Mouse (Mus musculus): Measurements from ENCODE around the gene Zpbp2. TPM values are rescaled to one million over a fixed set of nuclear protein-coding genes. Genes with fewer than 3 reads are reported as not detected.
"Not testable (repeated sequence)": the region's sequence is repeated elsewhere in the genome, so short reads cannot be mapped to it uniquely, and the experiment has no call there.

The Zpbp2 gene
- polyA plus RNA-seq, 1 experiment from 2014 or later = 0.17 TPM

DNA sequence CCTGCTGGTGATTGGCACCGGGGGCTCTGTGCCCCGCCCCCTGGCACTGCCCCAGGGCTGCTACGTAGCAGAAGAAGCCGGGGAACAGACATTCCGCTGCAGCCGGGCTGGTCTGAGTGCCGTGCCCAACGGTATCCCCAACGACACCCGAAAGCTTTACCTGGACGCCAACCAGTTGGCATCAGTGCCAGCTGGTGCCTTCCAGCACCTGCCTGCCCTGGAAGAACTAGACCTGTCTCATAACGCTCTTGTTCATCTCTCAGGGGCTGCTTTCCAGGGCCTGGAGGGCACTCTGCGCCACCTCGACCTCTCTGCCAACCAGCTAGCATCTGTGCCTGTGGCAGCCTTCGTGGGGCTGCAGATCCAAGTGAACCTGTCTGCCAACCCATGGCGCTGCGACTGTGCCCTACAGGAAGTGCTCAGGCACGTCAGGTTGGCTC is 48.0 kb downstream of the Zpbp2 start:
- Histone ChIP-seq H3K27ac (no peak overlapping the region), H3K9me3 (replicated peaks) (no peaks in the 10 kb centered on the region), H3K27me3 (peaks cover 43% of the 10 kb centered on the region), H3K9ac (no peak overlapping the region), H3K4me2 (replicated peaks) (no peak overlapping the region), H3K4me1 (peaks cover 7% of the 10 kb centered on the region), H3K4me3 (no peak overlapping the region), H3K36me3 (no peaks in the 10 kb centered on the region)
- 65% methylated on average over 18 of the region's 18 CpGs for WGBS
- no peak for ATAC-seq (ENCODE audit: low FRiP score)

DNA sequence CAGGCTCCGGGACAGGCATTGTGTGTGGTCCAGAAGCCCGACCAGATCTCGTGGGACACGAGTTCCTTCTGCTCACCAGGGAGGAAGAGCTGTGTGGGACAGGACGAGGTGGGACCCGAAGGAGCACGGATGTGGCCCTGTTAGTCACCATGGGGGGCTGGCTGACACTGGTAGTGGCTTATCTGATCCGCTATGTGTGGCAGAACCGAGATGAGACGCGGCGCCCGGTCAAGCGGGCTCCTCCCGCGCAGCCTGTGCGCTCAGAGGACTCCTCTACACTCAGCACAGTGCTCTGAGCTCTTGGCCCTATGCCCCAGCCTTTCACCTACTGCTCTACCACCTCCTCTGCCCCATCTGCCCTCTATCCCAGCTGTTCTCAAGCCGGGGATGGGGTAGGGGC is 48.4 kb downstream of the Zpbp2 start:
- Histone ChIP-seq H3K9ac (no peak overlapping the region), H3K36me3 (no peaks in the 10 kb centered on the region), H3K4me1 (peaks cover 7% of the 10 kb centered on the region), H3K9me3 (replicated peaks) (no peaks in the 10 kb centered on the region), H3K27me3 (peaks cover 43% of the 10 kb centered on the region), H3K27ac (no peak overlapping the region), H3K4me3 (no peak overlapping the region), H3K4me2 (replicated peaks) (no peak overlapping the region)
- WGBS = 46% methylated on average over 18 of the region's 18 CpGs
- no peak for ATAC-seq (ENCODE audit: low FRiP score)

DNA sequence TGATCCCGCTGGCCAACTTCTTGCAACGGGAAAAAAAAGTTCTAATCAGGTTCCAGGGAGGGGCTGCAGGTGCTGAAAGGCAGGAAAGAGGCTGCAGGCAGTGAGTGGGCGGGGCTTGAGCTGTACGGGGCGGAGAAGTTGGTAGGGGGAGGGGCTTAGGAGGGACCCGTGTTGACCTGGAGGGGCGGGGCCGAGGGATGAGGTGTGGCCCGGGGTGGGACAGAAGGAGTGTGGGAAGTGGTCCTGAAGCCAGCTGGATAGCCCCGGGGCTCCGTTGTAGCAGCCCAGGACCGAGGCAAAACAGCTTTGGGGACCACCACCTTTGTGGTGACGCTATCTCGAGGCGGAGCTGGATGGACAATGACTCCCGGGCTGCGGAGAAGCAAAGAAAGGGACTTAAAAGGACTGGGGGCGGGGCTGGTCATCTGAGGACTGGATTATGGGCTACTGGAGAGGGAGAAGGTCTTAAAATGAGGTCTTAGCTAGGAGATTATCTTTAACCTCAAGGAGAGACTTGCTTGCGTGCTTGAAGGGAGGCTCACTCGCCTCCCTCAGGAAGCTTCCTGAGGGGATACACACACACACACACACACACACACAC is 51.3 kb downstream of the Zpbp2 start:
- Histone ChIP-seq H3K9ac (0 out of 2 replicates have a peak overlapping the region, but pooled peaks have one; percentile 23), H3K4me3 (peak overlapping the region; percentile 29), H3K9me3 (replicated peaks) (no peaks in the 10 kb centered on the region), H3K4me2 (replicated peaks) (peak overlapping the region; percentile 47), H3K4me1 (peaks cover 7% of the 10 kb centered on the region), H3K27me3 (peaks cover 43% of the 10 kb centered on the region), H3K36me3 (no peaks in the 10 kb centered on the region), H3K27ac (no peak overlapping the region)
- 3% methylated on average over 19 of the region's 20 CpGs for WGBS
- no peak for ATAC-seq (ENCODE audit: low FRiP score)

DNA sequence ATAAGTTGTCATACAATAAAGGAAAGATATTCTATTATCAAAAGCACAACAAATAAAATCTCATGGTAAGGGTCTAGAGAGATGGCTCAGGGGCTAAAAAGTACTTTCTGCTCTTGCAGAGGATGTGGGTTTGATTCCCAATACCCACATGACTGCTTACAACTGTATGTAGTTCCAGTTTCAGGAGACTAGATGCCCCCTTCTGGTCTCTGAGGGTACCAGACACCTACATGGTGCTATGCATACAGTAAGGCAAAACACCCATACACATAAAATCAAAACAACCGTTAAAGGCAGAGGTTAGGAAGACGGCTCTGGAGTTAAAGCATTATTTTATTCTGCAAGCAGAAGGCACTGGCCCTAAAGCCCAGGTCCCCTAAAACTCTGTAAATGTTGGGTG is 53.1 kb downstream of the Zpbp2 start:
- no peaks in the 10 kb centered on the region for H3K36me3 ChIP-seq
- H3K9ac ChIP-seq = no peak overlapping the region
- H3K4me1 ChIP-seq = peaks cover 7% of the 10 kb centered on the region
- no peak overlapping the region for H3K27ac ChIP-seq
- H3K4me3 ChIP-seq = no peak overlapping the region
- H3K27me3 ChIP-seq = peaks cover 34% of the 10 kb centered on the region
- no peak for ATAC-seq (ENCODE audit: low FRiP score)
- no peak overlapping the region for H3K4me2 ChIP-seq (replicated peaks)
- H3K9me3 ChIP-seq (replicated peaks) = no peaks in the 10 kb centered on the region
- 81% methylated on average over 2 of the region's 2 CpGs for WGBS

DNA sequence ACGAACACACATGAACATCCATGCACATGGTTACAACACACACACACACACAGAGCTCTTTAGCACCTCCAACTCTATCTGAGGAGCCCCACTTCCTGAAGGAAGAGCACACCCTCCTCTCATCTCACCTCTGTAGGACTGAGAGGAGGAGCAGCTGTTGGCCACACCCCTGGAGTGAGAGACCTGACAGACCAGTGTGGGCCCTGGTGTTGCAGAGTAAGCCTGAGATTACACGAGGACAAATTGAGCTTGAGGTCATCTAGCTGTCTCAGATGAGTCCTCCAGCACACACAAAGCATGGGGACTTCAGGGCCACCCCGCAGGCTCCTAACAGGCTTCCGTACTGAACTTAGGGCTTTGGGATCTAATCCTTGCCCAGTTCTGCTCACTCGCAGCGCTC is 54.0 kb downstream of the Zpbp2 start:
- H3K4me3 ChIP-seq; H3K4me2 ChIP-seq (replicated peaks); ATAC-seq (ENCODE audit: low FRiP score); H3K9me3 ChIP-seq (replicated peaks); H3K4me1 ChIP-seq; H3K36me3 ChIP-seq; H3K9ac ChIP-seq; H3K27ac ChIP-seq: not testable (repeated sequence)
- H3K27me3 ChIP-seq = peaks cover 24% of the 10 kb centered on the region
- WGBS = 74% methylated on average over 6 of the region's 6 CpGs

DNA sequence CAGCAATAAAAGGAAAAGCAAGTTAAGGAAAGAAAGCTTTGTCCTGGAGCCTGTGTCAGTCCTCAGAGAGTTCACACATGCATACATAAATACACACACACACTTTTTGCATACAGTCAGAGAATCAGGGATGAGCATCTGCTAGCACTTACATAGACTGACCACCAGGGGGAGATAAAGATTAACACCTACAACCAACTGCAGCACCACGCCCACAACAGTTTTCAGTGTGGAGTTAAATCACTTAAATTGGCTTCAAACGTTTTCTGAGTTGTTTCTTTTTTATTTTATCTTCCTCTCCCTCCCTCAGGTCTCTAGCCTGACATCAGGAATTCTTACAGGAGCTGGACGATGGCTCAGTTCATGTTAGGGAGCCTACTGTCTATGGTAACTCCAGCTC is 55.9 kb downstream of the Zpbp2 start:
- Histone ChIP-seq H3K9me3 (replicated peaks) (no peaks in the 10 kb centered on the region), H3K4me3 (no peak overlapping the region), H3K4me2 (replicated peaks) (no peak overlapping the region), H3K27ac (no peak overlapping the region), H3K4me1 (peaks cover 7% of the 10 kb centered on the region), H3K27me3 (peaks cover 8% of the 10 kb centered on the region; the same call in 1 of the 2 replicates), H3K36me3 (no peaks in the 10 kb centered on the region), H3K9ac (no peak overlapping the region)
- 10% methylated on average over 3 of the region's 3 CpGs for WGBS
- no peak for ATAC-seq (ENCODE audit: low FRiP score)

Other genes starting within 250 kb of the Zpbp2 start
- 7.2 and 10.2 TPM in 2 replicates for gene Neurod2, start 221.4 kb upstream of the Zpbp2 start, polyA plus RNA-seq (2016; fragmentation: Nextera tagmentation; extraction: Ambion mirVana)
- 0.37 and 0.52 TPM in 2 replicates for gene Ppp1r1b, start 202.7 kb upstream of the Zpbp2 start, polyA plus RNA-seq (2016; fragmentation: Nextera tagmentation; extraction: Ambion mirVana)
- 49.0 and 50.0 TPM in 2 replicates for gene Stard3, start 192.7 kb upstream of the Zpbp2 start, polyA plus RNA-seq (2016; fragmentation: Nextera tagmentation; extraction: Ambion mirVana)
- gene Tcap, start 167.3 kb upstream of the Zpbp2 start, polyA plus RNA-seq (2016; fragmentation: Nextera tagmentation; extraction: Ambion mirVana) = 0.31 and 1.7 TPM in 2 replicates
- gene Pnmt, start 164.6 kb upstream of the Zpbp2 start, polyA plus RNA-seq (2016; fragmentation: Nextera tagmentation; extraction: Ambion mirVana) = 1.0 and 1.1 TPM in 2 replicates
- 9.1 and 10.2 TPM in 2 replicates for gene Pgap3, start 150.6 kb upstream of the Zpbp2 start, polyA plus RNA-seq (2016; fragmentation: Nextera tagmentation; extraction: Ambion mirVana)
- gene Erbb2, start 138.6 kb upstream of the Zpbp2 start, polyA plus RNA-seq (2016; fragmentation: Nextera tagmentation; extraction: Ambion mirVana) = 25.9 and 26.9 TPM in 2 replicates
- gene Mien1, start 112.1 kb upstream of the Zpbp2 start, polyA plus RNA-seq (2016; fragmentation: Nextera tagmentation; extraction: Ambion mirVana) = 158 and 159 TPM in 2 replicates
- gene Grb7, start 104.7 kb upstream of the Zpbp2 start, polyA plus RNA-seq (2016; fragmentation: Nextera tagmentation; extraction: Ambion mirVana) = 2.0 and 4.4 TPM in 2 replicates
- gene Ikzf3, start 5.1 kb upstream of the Zpbp2 start, polyA plus RNA-seq (2016; fragmentation: Nextera tagmentation; extraction: Ambion mirVana) = 0.09 TPM in 1 of 2 replicates, not detected in the other
- 69.8 and 71.4 TPM in 2 replicates for gene Ormdl3, start 36.3 kb downstream of the Zpbp2 start, polyA plus RNA-seq (2016; fragmentation: Nextera tagmentation; extraction: Ambion mirVana)
- gene Lrrc3c, start 47.2 kb downstream of the Zpbp2 start, polyA plus RNA-seq (2016; fragmentation: Nextera tagmentation; extraction: Ambion mirVana) = not detected in 2 replicates
- gene Gm12355, start 74.6 kb downstream of the Zpbp2 start, polyA plus RNA-seq (2016; fragmentation: Nextera tagmentation; extraction: Ambion mirVana) = 0.49 and 0.55 TPM in 2 replicates
- gene Gsdma3, start 75.3 kb downstream of the Zpbp2 start, polyA plus RNA-seq (2016; fragmentation: Nextera tagmentation; extraction: Ambion mirVana) = not detected in 2 replicates
- not detected in 2 replicates for gene Gsdma2, start 95.7 kb downstream of the Zpbp2 start, polyA plus RNA-seq (2016; fragmentation: Nextera tagmentation; extraction: Ambion mirVana)
- not detected in 2 replicates for gene Gsdma, start 113.3 kb downstream of the Zpbp2 start, polyA plus RNA-seq (2016; fragmentation: Nextera tagmentation; extraction: Ambion mirVana)
- gene Psmd3, start 131.5 kb downstream of the Zpbp2 start, polyA plus RNA-seq (2016; fragmentation: Nextera tagmentation; extraction: Ambion mirVana) = 222 and 226 TPM in 2 replicates
- not detected in 2 replicates for gene Csf3, start 150.2 kb downstream of the Zpbp2 start, polyA plus RNA-seq (2016; fragmentation: Nextera tagmentation; extraction: Ambion mirVana)
- 85.0 and 86.9 TPM in 2 replicates for gene Med24, start 178.3 kb downstream of the Zpbp2 start, polyA plus RNA-seq (2016; fragmentation: Nextera tagmentation; extraction: Ambion mirVana)
- gene Thra, start 189.5 kb downstream of the Zpbp2 start, polyA plus RNA-seq (2016; fragmentation: Nextera tagmentation; extraction: Ambion mirVana) = 67.2 and 68.4 TPM in 2 replicates
- gene Nr1d1, start 224.2 kb downstream of the Zpbp2 start, polyA plus RNA-seq (2016; fragmentation: Nextera tagmentation; extraction: Ambion mirVana) = 1.2 and 1.3 TPM in 2 replicates
- 38.8 and 40.4 TPM in 2 replicates for gene Msl1, start 244.4 kb downstream of the Zpbp2 start, polyA plus RNA-seq (2016; fragmentation: Nextera tagmentation; extraction: Ambion mirVana)

Measured in hindbrain, embryonic 12.5 days (tissue).